Mouse (Mus musculus): Measurements from ENCODE around the gene Gabrb1. TPM values are rescaled to one million over a fixed set of nuclear protein-coding genes. Genes with fewer than 3 reads are reported as not detected.
"Not testable (repeated sequence)": the region's sequence is repeated elsewhere in the genome, so short reads cannot be mapped to it uniquely, and the experiment has no call there.

The Gabrb1 gene
- polyA plus RNA-seq, 2 experiments = under 0.01 to 0.03 TPM

DNA sequence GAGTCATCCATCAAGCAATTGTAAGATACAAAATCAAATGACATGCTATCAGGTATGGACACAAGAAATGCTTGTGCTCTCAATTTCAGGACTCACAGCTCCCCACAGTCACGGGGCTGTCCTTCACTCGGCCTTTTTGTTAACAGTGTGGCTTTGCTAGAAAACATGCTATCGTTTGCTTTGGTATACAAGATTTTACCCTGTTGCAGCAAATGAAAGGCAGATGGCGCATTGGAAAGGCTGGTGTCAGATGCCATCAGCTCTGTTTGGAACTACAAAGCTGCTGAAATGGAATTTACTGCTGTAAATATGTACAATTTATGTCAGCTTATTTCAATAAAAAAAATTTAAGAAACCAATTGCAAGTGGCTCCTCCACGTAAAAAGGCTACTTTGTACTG is 490.8 kb downstream of the Gabrb1 start:
- no peak for TF ChIP-seq EP300 (IDR thresholded peaks at IDR 0.05; ENCODE audit: low read depth)
- Histone ChIP-seq H3K4me3 (ENCODE audit: insufficient read depth in 1 of 2, low read depth in 2 of 2, low read length in 2 of 2) (no peak overlapping the region), H3K27ac (no peak overlapping the region), H3K4me1 (replicated peaks; ENCODE audit: control insufficient read depth in 2 of 2, insufficient read depth in 2 of 2, low read length in 1 of 2) (no peaks in the 10 kb centered on the region), H3K4me2 (ENCODE audit: low read depth) (no peak overlapping the region), H3K9me3 (ENCODE audit: control insufficient read depth, low read length) (no peaks in the 10 kb centered on the region), H3K27me3 (ENCODE audit: control insufficient read depth, insufficient read depth, low read length) (no peaks in the 10 kb centered on the region), H3K9ac (replicated peaks) (no peak overlapping the region), H3K36me3 (replicated peaks; ENCODE audit: control insufficient read depth, insufficient read depth, low read depth) (no peaks in the 10 kb centered on the region)
- DNase-seq (ENCODE audit: low read depth in 3 of 3, low spot score in 3 of 3) (no peak), ATAC-seq (ENCODE audit: insufficient read depth) (no peak)
- 77% methylated on average over 5 of the region's 5 CpGs for WGBS (ENCODE audit: insufficient replicate concordance)

DNA sequence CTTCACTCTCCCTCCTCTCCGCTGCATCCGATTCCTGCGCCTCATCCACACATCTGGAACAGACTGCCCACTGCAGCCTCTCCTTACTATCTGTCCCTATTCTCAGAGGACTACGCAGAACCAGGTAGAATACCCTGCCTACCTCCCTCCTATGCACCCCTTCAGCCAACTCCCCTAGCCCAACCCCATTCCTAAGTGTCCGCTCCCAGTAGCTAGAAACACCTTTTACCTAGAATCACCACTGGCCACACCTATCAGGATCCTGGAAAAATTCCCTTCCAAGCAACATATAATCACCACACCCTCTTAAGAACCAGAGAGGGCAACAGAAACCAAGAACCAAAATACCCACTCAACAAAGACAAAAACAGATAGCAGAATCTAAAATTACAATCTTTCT is 493.0 kb downstream of the Gabrb1 start:
- H3K4me1 ChIP-seq (replicated peaks; ENCODE audit: control insufficient read depth in 2 of 2, insufficient read depth in 2 of 2, low read length in 1 of 2) = no peaks in the 10 kb centered on the region
- H3K9me3 ChIP-seq (ENCODE audit: control insufficient read depth, low read length) = no peaks in the 10 kb centered on the region
- TF ChIP-seq CTCF (IDR thresholded peaks at IDR 0.05; ENCODE audit: low read depth) = no peak
- TF ChIP-seq EP300 (IDR thresholded peaks at IDR 0.05; ENCODE audit: low read depth) = no peak
- no peak for DNase-seq (ENCODE audit: low read depth in 3 of 3, low spot score in 3 of 3)
- H3K9ac ChIP-seq (replicated peaks) = no peak overlapping the region
- no peak overlapping the region for H3K4me3 ChIP-seq (ENCODE audit: insufficient read depth in 1 of 2, low read depth in 2 of 2, low read length in 2 of 2)
- H3K4me2 ChIP-seq (ENCODE audit: low read depth) = no peak overlapping the region
- ATAC-seq (ENCODE audit: insufficient read depth) = no peak
- H3K27me3 ChIP-seq (ENCODE audit: control insufficient read depth, insufficient read depth, low read length) = no peaks in the 10 kb centered on the region
- 77% methylated on average over 5 of the region's 5 CpGs for WGBS (ENCODE audit: insufficient replicate concordance)
- H3K36me3 ChIP-seq (replicated peaks; ENCODE audit: control insufficient read depth, insufficient read depth, low read depth) = no peaks in the 10 kb centered on the region
- no peak overlapping the region for H3K27ac ChIP-seq

DNA sequence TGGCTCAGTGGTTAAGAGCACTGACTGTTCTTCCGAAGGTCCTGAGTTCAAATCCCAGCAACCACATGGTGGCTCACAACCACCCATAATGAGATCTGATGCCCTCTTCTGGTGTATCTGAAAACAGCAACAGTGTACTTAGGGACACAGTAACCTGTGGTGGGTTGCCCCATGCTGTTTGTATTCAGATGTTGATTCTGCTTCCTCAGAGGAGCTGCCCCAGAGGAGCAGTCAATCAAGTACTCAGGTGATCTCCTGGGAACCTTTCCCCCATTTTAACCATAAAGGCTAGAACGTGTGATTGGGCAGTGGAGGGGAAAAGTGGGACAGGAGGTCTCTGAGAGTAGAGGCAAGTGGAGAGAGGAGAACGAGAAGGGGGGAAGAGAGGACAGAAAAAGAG is 497.8 kb downstream of the Gabrb1 start:
- peak; percentile 13; the same call in 1 of the 2 replicates for TF ChIP-seq CTCF (IDR thresholded peaks at IDR 0.05; ENCODE audit: low read depth)
- H3K9me3 ChIP-seq (ENCODE audit: control insufficient read depth, low read length); H3K27ac ChIP-seq; H3K4me2 ChIP-seq (ENCODE audit: low read depth); H3K4me3 ChIP-seq (ENCODE audit: insufficient read depth in 1 of 2, low read depth in 2 of 2, low read length in 2 of 2); ATAC-seq (ENCODE audit: insufficient read depth); DNase-seq (ENCODE audit: low read depth in 3 of 3, low spot score in 3 of 3); H3K27me3 ChIP-seq (ENCODE audit: control insufficient read depth, insufficient read depth, low read length); H3K9ac ChIP-seq (replicated peaks); H3K4me1 ChIP-seq (replicated peaks; ENCODE audit: control insufficient read depth in 2 of 2, insufficient read depth in 2 of 2, low read length in 1 of 2): not testable (repeated sequence)
- peaks cover 14% of the 10 kb centered on the region for H3K36me3 ChIP-seq (replicated peaks; ENCODE audit: control insufficient read depth, insufficient read depth, low read depth)
- 81% methylated on average over 3 of the region's 3 CpGs for WGBS (ENCODE audit: insufficient replicate concordance)

DNA sequence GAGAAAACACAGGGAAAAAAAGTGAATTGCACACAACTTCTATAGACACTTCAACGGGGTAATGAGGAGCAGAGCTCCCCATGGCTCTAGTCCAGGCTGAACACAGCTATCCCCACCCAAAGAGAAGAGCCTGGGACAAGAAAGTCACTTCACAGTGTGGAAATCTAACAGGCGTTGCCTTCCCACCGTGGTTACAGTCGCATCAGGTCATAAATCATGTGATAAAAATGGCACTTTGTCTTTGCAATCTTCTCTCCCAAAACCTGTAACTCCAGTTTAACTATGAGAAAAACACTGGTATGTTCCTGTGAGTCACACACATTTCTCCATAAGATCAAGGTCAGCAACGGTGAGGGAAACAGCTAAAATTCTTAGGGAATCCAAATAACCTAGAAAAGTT is 498.7 kb downstream of the Gabrb1 start:
- Histone ChIP-seq H3K27me3 (ENCODE audit: control insufficient read depth, insufficient read depth, low read length) (no peaks in the 10 kb centered on the region), H3K27ac (no peak overlapping the region), H3K9ac (replicated peaks) (no peak overlapping the region), H3K36me3 (replicated peaks; ENCODE audit: control insufficient read depth, insufficient read depth, low read depth) (peaks cover 18% of the 10 kb centered on the region), H3K9me3 (ENCODE audit: control insufficient read depth, low read length) (no peaks in the 10 kb centered on the region), H3K4me1 (replicated peaks; ENCODE audit: control insufficient read depth in 2 of 2, insufficient read depth in 2 of 2, low read length in 1 of 2) (peaks cover 0 to 4% of the 10 kb centered on the region in 2 experiments; a peak in 2 of 4 replicates), H3K4me2 (ENCODE audit: low read depth) (no peak overlapping the region), H3K4me3 (ENCODE audit: insufficient read depth in 1 of 2, low read depth in 2 of 2, low read length in 2 of 2) (no peak overlapping the region)
- DNase-seq (ENCODE audit: low read depth in 3 of 3, low spot score in 3 of 3) (no peak), ATAC-seq (ENCODE audit: insufficient read depth) (no peak)
- no peak for TF ChIP-seq CTCF (IDR thresholded peaks at IDR 0.05; ENCODE audit: low read depth)
- no peak for TF ChIP-seq EP300 (IDR thresholded peaks at IDR 0.05; ENCODE audit: low read depth)
- 78% methylated on average over 5 of the region's 5 CpGs for WGBS (ENCODE audit: insufficient replicate concordance)

DNA sequence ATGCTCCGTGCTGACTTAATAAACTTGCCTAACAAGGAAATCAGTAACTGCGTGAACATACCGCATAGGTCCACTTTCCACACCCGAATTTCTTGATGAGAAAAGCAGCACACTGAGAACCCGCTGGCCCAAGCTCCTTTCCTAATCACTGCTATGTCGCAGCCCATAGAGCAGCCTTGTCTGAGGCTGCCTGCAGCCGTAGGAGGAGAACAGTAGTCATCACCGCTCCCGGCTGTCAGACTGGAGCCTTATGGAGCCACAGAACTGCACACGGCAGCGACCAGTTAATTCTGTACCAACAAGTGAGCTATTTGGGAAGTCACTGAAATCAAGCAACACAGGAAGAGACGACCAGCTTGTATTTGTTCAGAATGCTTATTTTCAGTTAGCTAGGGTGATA is 500.8 kb downstream of the Gabrb1 start:
- TF ChIP-seq CTCF (IDR thresholded peaks at IDR 0.05; ENCODE audit: low read depth) (no peak), EP300 (IDR thresholded peaks at IDR 0.05; ENCODE audit: low read depth) (no peak)
- Histone ChIP-seq H3K27me3 (ENCODE audit: control insufficient read depth, insufficient read depth, low read length) (no peaks in the 10 kb centered on the region), H3K9ac (replicated peaks) (no peak overlapping the region), H3K36me3 (replicated peaks; ENCODE audit: control insufficient read depth, insufficient read depth, low read depth) (peaks cover 26% of the 10 kb centered on the region), H3K4me1 (replicated peaks; ENCODE audit: control insufficient read depth in 2 of 2, insufficient read depth in 2 of 2, low read length in 1 of 2) (peaks cover 0 to 4% of the 10 kb centered on the region in 2 experiments; a peak in 2 of 4 replicates), H3K4me3 (ENCODE audit: insufficient read depth in 1 of 2, low read depth in 2 of 2, low read length in 2 of 2) (no peak overlapping the region), H3K4me2 (ENCODE audit: low read depth) (no peak overlapping the region), H3K27ac (no peak overlapping the region), H3K9me3 (ENCODE audit: control insufficient read depth, low read length) (no peaks in the 10 kb centered on the region)
- 82% methylated on average over 12 of the region's 12 CpGs for WGBS (ENCODE audit: insufficient replicate concordance)
- DNase-seq (ENCODE audit: low read depth in 3 of 3, low spot score in 3 of 3) = no peak
- no peak for ATAC-seq (ENCODE audit: insufficient read depth)
